Mouse (Mus musculus): ENCODE results near the gene Ubr2. TPM values are rescaled to one million over a fixed set of nuclear protein-coding genes. Genes with fewer than 3 reads are reported as not detected.
A peak's percentile ranks its signal among the peaks of the same experiment; 100 is the strongest.

The Ubr2 gene
- polyA plus RNA-seq, 1 experiment from 2014 or later = 23.0 TPM

DNA sequence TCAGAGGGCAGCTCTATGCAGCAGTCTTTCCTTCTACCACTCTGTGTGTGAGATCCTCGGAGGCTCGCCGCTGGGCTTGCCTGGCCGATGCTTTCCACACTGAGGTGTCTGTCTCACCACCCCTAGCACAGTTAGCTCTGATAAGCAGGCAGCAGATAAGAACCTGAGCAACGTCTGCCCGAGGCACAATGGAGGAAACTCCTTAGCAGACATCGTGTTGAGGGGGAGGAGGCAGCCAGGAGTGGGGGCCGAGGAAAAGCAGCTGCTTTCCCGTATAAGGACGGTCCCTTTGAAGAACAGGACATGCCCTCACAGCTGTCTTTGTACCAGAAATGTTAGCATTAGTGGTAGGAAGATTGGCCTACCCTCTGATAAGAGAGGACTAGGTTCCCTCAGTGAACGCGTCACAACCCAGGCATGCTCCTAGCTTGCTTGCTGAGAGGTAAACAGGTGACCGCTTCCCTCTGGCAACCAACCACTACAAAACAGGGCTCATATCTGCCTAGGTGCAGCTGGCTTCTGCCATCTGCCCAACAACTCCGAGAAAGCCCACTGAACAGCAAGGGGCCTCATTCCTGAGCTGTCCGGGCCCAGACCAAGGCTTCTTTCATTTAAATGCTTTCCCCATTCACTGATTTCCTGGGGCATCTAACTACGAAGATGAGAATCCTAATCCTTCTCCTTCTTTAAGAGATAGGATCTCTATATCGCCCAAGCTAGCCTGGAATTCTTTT is 124.3 kb downstream of the Ubr2 start:
- no peak overlapping the region for H3K4me3 ChIP-seq (ENCODE audit: low read depth, low read length)
- H3K36me3 ChIP-seq (ENCODE audit: control insufficient read depth, insufficient read depth, low read length) = no peaks in the 10 kb centered on the region
- H3K4me2 ChIP-seq (ENCODE audit: low read depth, low read length) = no peak overlapping the region
- no peak for ATAC-seq (ENCODE audit: low read depth)
- no peaks in the 10 kb centered on the region for H3K27me3 ChIP-seq (ENCODE audit: control insufficient read depth, insufficient read depth, low read length)
- WGBS = 67% methylated on average over 17 of the region's 17 CpGs
- no peaks in the 10 kb centered on the region for H3K9me3 ChIP-seq (ENCODE audit: control insufficient read depth, low read length)
- H3K4me1 ChIP-seq (ENCODE audit: control insufficient read depth, insufficient read depth, low read length) = no peaks in the 10 kb centered on the region
- H3K9ac ChIP-seq (replicated peaks; ENCODE audit: low read depth, low read length) = no peak overlapping the region
- no peak overlapping the region for H3K27ac ChIP-seq (ENCODE audit: low read depth, low read length)

DNA sequence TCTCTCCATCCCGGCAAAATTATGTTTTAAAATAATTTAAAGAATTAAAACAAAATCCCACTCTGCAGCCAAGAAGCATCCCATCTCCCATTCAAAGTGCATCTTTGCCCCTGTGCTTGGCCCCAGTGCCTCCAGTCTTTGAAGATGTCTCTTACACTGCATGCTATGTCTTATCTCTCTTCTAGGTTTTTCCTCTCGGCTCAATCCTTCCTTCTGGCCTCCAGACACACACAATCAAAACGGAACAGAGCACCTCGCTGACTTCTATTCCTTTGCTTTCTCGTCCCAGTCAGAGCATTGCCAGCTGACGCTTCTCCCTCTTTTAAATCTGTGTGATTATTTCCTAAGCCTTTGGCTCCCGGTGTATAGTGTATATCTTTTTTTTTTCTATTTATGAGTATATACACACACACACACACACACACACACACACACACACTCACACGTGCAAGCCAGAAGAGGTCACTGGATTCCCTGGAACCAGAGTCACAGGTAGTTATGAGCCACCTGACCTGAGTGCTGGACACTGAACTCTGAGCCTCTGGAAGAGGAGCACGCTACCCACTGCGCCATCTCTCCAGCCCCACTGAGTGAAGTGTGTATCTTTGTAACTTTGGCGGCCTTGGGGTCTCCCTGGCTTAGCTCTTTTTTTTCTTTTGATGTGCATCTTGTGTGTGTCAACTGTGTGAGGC is 125.0 kb downstream of the Ubr2 start:
- Histone ChIP-seq H3K27ac (ENCODE audit: low read depth, low read length) (no peak overlapping the region), H3K36me3 (ENCODE audit: control insufficient read depth, insufficient read depth, low read length) (no peaks in the 10 kb centered on the region), H3K4me2 (ENCODE audit: low read depth, low read length) (no peak overlapping the region), H3K9me3 (ENCODE audit: control insufficient read depth, low read length) (no peaks in the 10 kb centered on the region), H3K4me1 (ENCODE audit: control insufficient read depth, insufficient read depth, low read length) (no peaks in the 10 kb centered on the region), H3K27me3 (ENCODE audit: control insufficient read depth, insufficient read depth, low read length) (no peaks in the 10 kb centered on the region), H3K4me3 (ENCODE audit: low read depth, low read length) (no peak overlapping the region), H3K9ac (replicated peaks; ENCODE audit: low read depth, low read length) (no peak overlapping the region)
- no peak for ATAC-seq (ENCODE audit: low read depth)
- 86% methylated on average over 11 of the region's 11 CpGs for WGBS

DNA sequence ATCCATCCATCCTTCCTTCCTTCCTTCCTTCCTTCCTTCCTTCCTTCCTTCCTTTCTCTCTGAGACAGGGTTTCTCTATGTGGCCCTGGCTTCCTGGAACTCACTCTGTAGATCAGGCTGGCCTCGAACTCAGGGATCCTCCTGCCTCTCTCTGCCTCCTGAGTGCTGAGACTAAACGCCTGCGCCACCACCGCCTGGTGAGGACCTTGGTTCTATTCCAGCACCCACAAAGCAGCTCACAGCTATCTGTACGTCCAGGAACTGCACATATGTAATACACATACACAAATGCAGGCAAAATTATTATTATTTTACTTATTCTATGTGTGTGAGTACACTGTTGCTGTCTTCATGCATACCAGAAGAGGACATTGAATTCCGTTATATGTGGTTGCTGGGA is 125.6 kb downstream of the Ubr2 start:
- 95% methylated on average over 6 of the region's 6 CpGs for WGBS
- no peak for ATAC-seq (ENCODE audit: low read depth)
- H3K4me3 ChIP-seq (ENCODE audit: low read depth, low read length) = no peak overlapping the region

DNA sequence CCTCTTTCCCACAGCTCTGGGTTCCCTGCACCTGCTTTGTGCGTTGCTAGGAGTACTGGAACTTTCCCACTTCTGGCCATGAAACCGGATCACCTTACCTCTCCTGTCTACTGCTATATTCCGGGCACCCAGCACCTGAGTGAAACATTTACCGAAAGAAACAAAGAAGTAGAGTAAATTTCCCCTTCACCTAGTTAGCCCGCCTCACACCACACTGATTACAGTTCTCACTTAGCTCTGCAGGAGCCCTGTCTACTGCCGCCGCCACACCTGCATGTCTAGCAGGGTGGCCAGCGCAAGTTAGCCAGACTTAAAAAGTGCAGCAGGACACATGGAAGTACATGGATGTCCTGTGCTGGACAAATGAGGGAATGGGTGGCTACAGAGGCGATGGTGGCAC is 127.2 kb downstream of the Ubr2 start:
- no peak overlapping the region for H3K4me2 ChIP-seq (ENCODE audit: low read depth, low read length)
- no peak overlapping the region for H3K9ac ChIP-seq (replicated peaks; ENCODE audit: low read depth, low read length)
- H3K36me3 ChIP-seq (ENCODE audit: control insufficient read depth, insufficient read depth, low read length) = no peaks in the 10 kb centered on the region
- H3K27me3 ChIP-seq (ENCODE audit: control insufficient read depth, insufficient read depth, low read length) = no peaks in the 10 kb centered on the region
- ATAC-seq (ENCODE audit: low read depth) = no peak
- H3K9me3 ChIP-seq (ENCODE audit: control insufficient read depth, low read length) = no peaks in the 10 kb centered on the region
- H3K27ac ChIP-seq (ENCODE audit: low read depth, low read length) = no peak overlapping the region
- no peaks in the 10 kb centered on the region for H3K4me1 ChIP-seq (ENCODE audit: control insufficient read depth, insufficient read depth, low read length)
- no peak overlapping the region for H3K4me3 ChIP-seq (ENCODE audit: low read depth, low read length)
- WGBS = 91% methylated on average over 9 of the region's 9 CpGs

More for the DNA sequence above, 125.6 kb downstream of the Ubr2 start:
- no peak overlapping the region for H3K27ac ChIP-seq (ENCODE audit: low read depth, low read length)
- no peak overlapping the region for H3K4me2 ChIP-seq (ENCODE audit: low read depth, low read length)
- no peaks in the 10 kb centered on the region for H3K27me3 ChIP-seq (ENCODE audit: control insufficient read depth, insufficient read depth, low read length)
- H3K9ac ChIP-seq (replicated peaks; ENCODE audit: low read depth, low read length) = no peak overlapping the region
- no peaks in the 10 kb centered on the region for H3K9me3 ChIP-seq (ENCODE audit: control insufficient read depth, low read length)
- no peaks in the 10 kb centered on the region for H3K36me3 ChIP-seq (ENCODE audit: control insufficient read depth, insufficient read depth, low read length)
- no peaks in the 10 kb centered on the region for H3K4me1 ChIP-seq (ENCODE audit: control insufficient read depth, insufficient read depth, low read length)

DNA sequence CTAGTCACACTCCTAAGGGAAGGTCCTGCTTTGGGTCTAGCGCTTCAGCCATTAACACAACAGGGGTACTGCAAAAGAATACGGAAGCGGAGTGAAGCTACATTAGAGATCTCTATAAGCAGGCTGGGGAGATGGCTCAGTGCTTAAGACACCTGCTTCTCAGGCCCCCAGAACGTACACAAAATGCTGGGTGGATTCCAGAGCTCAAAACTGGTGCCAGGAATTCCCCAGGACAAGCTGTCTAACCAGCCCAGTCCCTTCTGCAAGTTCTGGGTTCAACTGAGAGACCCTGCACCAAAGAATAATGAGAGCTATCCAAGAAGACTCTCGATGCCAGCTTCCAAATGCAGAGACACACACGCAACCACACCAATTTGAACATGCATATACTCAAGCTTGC is 128.6 kb downstream of the Ubr2 start:
- Histone ChIP-seq H3K27ac (ENCODE audit: low read depth, low read length) (no peak overlapping the region), H3K4me1 (ENCODE audit: control insufficient read depth, insufficient read depth, low read length) (no peaks in the 10 kb centered on the region), H3K4me2 (ENCODE audit: low read depth, low read length) (no peak overlapping the region), H3K9ac (replicated peaks; ENCODE audit: low read depth, low read length) (no peak overlapping the region), H3K4me3 (ENCODE audit: low read depth, low read length) (no peak overlapping the region), H3K9me3 (ENCODE audit: control insufficient read depth, low read length) (no peaks in the 10 kb centered on the region), H3K27me3 (ENCODE audit: control insufficient read depth, insufficient read depth, low read length) (no peaks in the 10 kb centered on the region), H3K36me3 (ENCODE audit: control insufficient read depth, insufficient read depth, low read length) (no peaks in the 10 kb centered on the region)
- no peak for ATAC-seq (ENCODE audit: low read depth)
- 83% methylated on average over 6 of the region's 6 CpGs for WGBS

DNA sequence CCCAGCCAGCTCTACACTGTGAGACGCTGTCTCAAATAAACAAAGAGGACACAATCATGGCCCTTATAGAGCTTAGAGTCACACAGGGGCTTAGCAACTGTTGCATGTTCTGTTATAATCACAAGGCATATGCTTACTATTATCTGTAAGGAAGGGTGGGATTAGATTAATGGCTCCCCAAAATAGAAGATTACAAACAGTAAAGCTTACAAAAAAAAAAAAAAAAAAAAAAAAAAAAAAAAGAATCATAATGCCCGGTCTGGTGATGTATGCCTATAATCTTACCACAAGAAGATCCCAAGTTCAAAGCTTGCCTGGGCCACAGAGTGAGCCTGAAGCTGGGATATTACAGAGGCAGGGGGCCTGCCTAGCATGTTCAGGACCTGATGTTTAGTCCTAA is 130.0 kb downstream of the Ubr2 start:
- Histone ChIP-seq H3K9me3 (ENCODE audit: control insufficient read depth, low read length) (no peaks in the 10 kb centered on the region), H3K27ac (ENCODE audit: low read depth, low read length) (peak overlapping the region; percentile 39), H3K9ac (replicated peaks; ENCODE audit: low read depth, low read length) (no peak overlapping the region), H3K27me3 (ENCODE audit: control insufficient read depth, insufficient read depth, low read length) (no peaks in the 10 kb centered on the region), H3K36me3 (ENCODE audit: control insufficient read depth, insufficient read depth, low read length) (no peaks in the 10 kb centered on the region), H3K4me2 (ENCODE audit: low read depth, low read length) (no peak overlapping the region), H3K4me1 (ENCODE audit: control insufficient read depth, insufficient read depth, low read length) (no peaks in the 10 kb centered on the region), H3K4me3 (ENCODE audit: low read depth, low read length) (no peak overlapping the region)
- WGBS = 73% methylated on average over 2 of the region's 2 CpGs
- ATAC-seq (ENCODE audit: low read depth) = no peak

DNA sequence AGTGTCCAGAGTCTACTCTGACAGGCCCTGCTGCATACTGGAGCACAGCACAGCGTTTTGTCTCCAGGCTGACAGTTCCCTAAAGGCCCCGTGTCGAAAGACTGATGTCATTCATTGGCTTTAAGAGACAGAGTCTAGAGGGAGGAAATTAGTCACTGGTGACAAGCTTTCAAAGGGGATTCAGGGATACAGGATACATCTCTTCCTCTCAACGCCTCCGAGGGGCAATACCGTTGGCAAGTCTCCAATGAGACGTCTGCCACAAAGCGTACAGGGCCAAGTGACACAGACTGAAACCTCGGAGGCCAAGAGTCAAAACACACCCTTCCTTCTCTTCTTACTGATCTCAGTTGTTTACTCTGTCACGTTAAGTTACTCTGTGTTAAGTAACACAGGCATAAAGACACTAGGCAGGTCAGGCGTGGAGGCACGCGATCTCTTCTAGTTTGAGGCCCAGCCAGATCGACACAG is 130.5 kb downstream of the Ubr2 start:
- peak overlapping the region; percentile 39 for H3K27ac ChIP-seq (ENCODE audit: low read depth, low read length)
- H3K9ac ChIP-seq (replicated peaks; ENCODE audit: low read depth, low read length) = no peak overlapping the region
- H3K36me3 ChIP-seq (ENCODE audit: control insufficient read depth, insufficient read depth, low read length) = no peaks in the 10 kb centered on the region
- H3K9me3 ChIP-seq (ENCODE audit: control insufficient read depth, low read length) = no peaks in the 10 kb centered on the region
- 34% methylated on average over 14 of the region's 14 CpGs for whole genome bisulfite sequencing
- no peaks in the 10 kb centered on the region for H3K27me3 ChIP-seq (ENCODE audit: control insufficient read depth, insufficient read depth, low read length)
- H3K4me2 ChIP-seq (ENCODE audit: low read depth, low read length) = no peak overlapping the region
- ATAC-seq (ENCODE audit: low read depth) = peak; percentile 47; the same call in 1 of the 2 replicates
- H3K4me1 ChIP-seq (ENCODE audit: control insufficient read depth, insufficient read depth, low read length) = no peaks in the 10 kb centered on the region
- no peak overlapping the region for H3K4me3 ChIP-seq (ENCODE audit: low read depth, low read length)

Other genes starting within 250 kb of the Ubr2 start
- gene Ptcra, start 246.8 kb downstream of the Ubr2 start, polyA plus RNA-seq (2014; fragmentation: Nextera tagmentation; extraction: Ambion mirVana) = 0.32 TPM in 1 of 2 replicates, not detected in the other
- 58.3 and 60.4 TPM in 2 replicates for gene 2310039H08Rik, start 237.9 kb downstream of the Ubr2 start, polyA plus RNA-seq (2014; fragmentation: Nextera tagmentation; extraction: Ambion mirVana)
- gene Rpl7l1, start 227.9 kb downstream of the Ubr2 start, polyA plus RNA-seq (2014; fragmentation: Nextera tagmentation; extraction: Ambion mirVana) = 69.9 and 82.1 TPM in 2 replicates
- 10.8 and 11.5 TPM in 2 replicates for gene Bicral, start 152.1 kb downstream of the Ubr2 start, polyA plus RNA-seq (2014; fragmentation: Nextera tagmentation; extraction: Ambion mirVana)
- gene Tbcc, start 119.9 kb downstream of the Ubr2 start, polyA plus RNA-seq (2014; fragmentation: Nextera tagmentation; extraction: Ambion mirVana) = 62.1 and 65.4 TPM in 2 replicates
- gene Prph2, start 100.1 kb downstream of the Ubr2 start, polyA plus RNA-seq (2014; fragmentation: Nextera tagmentation; extraction: Ambion mirVana) = not detected in 2 replicates

Measured in neural tube, embryonic 14.5 days (tissue).